Mouse (Mus musculus): ENCODE results near the gene Polq. TPM values are rescaled to one million over a fixed set of nuclear protein-coding genes. Genes with fewer than 3 reads are reported as not detected.

Polq gene
- polyA plus RNA-seq, 1 experiment from 2014 or later: 5.9 TPM

DNA sequence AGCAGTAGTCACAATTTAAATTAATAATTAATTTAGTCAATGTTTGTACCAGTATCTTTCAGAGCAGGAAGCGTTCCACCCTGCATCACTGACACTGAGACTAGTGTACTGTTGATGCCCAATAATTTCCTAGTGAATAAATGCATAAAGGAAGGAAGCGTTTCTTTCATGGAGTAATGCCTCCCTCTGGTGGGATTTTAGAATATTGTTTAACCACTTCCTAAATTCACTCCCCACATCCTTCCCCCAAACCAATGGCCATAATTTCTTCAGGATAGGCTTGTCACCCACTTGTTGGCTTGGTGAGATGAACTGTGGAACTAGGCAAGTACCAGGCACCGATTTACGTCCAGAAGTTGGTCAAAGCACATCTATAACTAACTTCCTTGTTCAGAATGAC lies 1.2 kb upstream of the Polq start:
- no peaks in the 10 kb centered on the region for H3K36me3 ChIP-seq
- no peak for ATAC-seq (ENCODE audit: insufficient number of reproducible peaks, low FRiP score, low TSS enrichment, low read depth)
- WGBS: 51% methylated on average over 4 of the region's 4 CpGs
- no peak overlapping the region for H3K4me2 ChIP-seq
- peaks cover 18% of the 10 kb centered on the region for H3K4me1 ChIP-seq
- no peak overlapping the region for H3K9ac ChIP-seq
- no peaks in the 10 kb centered on the region for H3K9me3 ChIP-seq
- H3K27ac ChIP-seq: no peak overlapping the region
- H3K27me3 ChIP-seq: no peaks in the 10 kb centered on the region
- no peak overlapping the region for H3K4me3 ChIP-seq

DNA sequence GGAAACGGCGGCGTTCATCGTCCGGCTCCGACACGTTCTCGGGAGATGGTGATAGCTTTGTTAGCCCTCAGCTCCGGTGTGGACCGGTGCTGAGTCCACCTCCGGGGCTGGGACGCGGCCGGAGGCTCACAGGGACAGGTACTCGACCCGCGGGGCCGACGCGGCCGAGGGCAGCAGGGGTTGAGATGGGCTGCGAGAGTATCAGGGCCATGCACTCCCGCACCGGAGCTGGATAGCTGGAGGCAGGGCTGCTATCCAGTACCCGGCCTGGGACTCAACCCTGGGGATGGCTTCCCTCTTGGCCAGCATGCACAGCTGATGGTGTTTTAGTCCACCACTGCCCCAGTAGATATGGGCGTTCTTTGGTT lies 320 bp downstream of the Polq start:
- Histone ChIP-seq H3K4me1 (peaks cover 18% of the 10 kb centered on the region), H3K36me3 (no peaks in the 10 kb centered on the region; the same call in 1 of the 2 replicates), H3K4me2 (peak overlapping the region; percentile 92), H3K9ac (peak overlapping the region; percentile 55), H3K27ac (no peak overlapping the region), H3K4me3 (peak overlapping the region; percentile 76), H3K27me3 (no peaks in the 10 kb centered on the region), H3K9me3 (no peaks in the 10 kb centered on the region)
- under 1% methylated on average over 26 of the region's 26 CpGs for WGBS
- peak; percentile 60 for ATAC-seq (ENCODE audit: insufficient number of reproducible peaks, low FRiP score, low TSS enrichment, low read depth)

DNA sequence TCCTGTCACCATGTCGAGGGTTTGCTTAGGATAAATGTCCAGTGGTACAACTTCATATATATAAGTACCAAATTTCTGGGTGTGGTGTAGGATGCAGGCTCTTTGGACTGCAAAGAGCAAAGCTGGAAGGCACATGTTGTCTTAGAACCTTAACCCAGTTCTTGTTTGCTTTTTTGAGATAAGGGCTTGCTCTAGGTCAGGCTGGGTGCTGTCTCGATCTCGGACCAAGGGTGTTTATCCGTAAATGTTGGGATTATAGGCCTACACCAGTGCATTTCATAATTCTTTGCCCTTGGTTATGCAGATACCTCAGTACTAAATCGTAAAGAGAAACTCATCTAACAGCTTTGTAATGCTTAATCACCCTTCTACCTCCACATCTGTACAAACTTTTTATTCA lies 750 bp downstream of the Polq start:
- peak overlapping the region; percentile 76 for H3K4me3 ChIP-seq
- no peaks in the 10 kb centered on the region for H3K27me3 ChIP-seq
- no peaks in the 10 kb centered on the region; the same call in 1 of the 2 replicates for H3K36me3 ChIP-seq
- H3K9me3 ChIP-seq: no peaks in the 10 kb centered on the region
- ATAC-seq (ENCODE audit: insufficient number of reproducible peaks, low FRiP score, low TSS enrichment, low read depth): no peak
- peak overlapping the region; percentile 92 for H3K4me2 ChIP-seq
- H3K4me1 ChIP-seq: peaks cover 18% of the 10 kb centered on the region
- 63% methylated on average over 5 of the region's 5 CpGs for WGBS
- H3K9ac ChIP-seq: peak overlapping the region; percentile 55; the same call in 1 of the 2 replicates
- no peak overlapping the region for H3K27ac ChIP-seq

DNA sequence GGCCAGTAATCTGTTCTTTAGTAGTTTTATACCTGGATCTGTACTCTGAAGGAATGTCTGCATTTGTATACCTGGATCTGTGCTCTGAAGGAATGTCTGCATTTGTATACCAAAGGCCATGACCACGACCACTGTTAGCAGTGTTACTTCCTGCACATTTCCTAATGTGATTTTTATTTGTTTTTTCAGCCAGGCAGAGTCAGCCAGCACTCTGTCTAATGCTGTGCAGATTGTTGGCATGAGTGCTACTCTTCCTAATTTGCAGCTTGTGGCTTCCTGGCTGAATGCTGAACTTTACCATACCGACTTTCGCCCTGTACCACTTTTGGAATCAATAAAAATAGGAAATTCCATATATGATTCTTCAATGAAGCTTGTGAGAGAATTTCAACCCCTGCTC lies 16.0 kb downstream of the Polq start:
- H3K27ac ChIP-seq: no peak overlapping the region
- H3K27me3 ChIP-seq: no peaks in the 10 kb centered on the region
- WGBS: 58% methylated on average over 3 of the region's 3 CpGs

DNA sequence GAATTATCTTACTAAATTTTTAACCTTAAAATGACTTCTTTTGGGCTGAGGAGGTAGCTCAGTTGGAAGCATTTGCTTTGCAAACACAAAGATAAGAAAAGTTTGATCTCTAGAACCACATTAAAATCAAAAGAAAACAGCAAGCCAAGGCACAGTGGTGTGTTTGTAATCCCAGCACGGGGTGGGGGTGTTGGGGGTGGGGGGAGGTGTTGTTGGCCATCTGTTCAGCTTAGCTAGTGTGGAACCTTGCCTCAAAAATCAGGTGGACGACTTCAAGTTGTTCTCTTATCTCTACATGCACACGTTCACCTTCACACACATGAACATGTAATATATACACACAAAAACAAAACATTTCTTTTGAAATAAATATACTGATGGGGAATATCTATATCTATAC lies 20.4 kb downstream of the Polq start:
- H3K27ac ChIP-seq: no peak overlapping the region
- no peaks in the 10 kb centered on the region for H3K9me3 ChIP-seq
- no peak for ATAC-seq (ENCODE audit: insufficient number of reproducible peaks, low FRiP score, low TSS enrichment, low read depth)
- H3K4me2 ChIP-seq: no peak overlapping the region
- no peak overlapping the region for H3K9ac ChIP-seq
- no peaks in the 10 kb centered on the region for H3K4me1 ChIP-seq
- no peak overlapping the region for H3K4me3 ChIP-seq
- H3K36me3 ChIP-seq: peaks cover 16% of the 10 kb centered on the region
- WGBS: 74% methylated on average over 3 of the region's 3 CpGs
- no peaks in the 10 kb centered on the region for H3K27me3 ChIP-seq

More for the DNA sequence above, 16.0 kb downstream of the Polq start:
- Histone ChIP-seq H3K9ac (no peak overlapping the region), H3K4me1 (no peaks in the 10 kb centered on the region), H3K9me3 (no peaks in the 10 kb centered on the region), H3K36me3 (peaks cover 3% of the 10 kb centered on the region; the same call in 1 of the 2 replicates), H3K4me3 (no peak overlapping the region), H3K4me2 (no peak overlapping the region)
- no peak for ATAC-seq (ENCODE audit: insufficient number of reproducible peaks, low FRiP score, low TSS enrichment, low read depth)

DNA sequence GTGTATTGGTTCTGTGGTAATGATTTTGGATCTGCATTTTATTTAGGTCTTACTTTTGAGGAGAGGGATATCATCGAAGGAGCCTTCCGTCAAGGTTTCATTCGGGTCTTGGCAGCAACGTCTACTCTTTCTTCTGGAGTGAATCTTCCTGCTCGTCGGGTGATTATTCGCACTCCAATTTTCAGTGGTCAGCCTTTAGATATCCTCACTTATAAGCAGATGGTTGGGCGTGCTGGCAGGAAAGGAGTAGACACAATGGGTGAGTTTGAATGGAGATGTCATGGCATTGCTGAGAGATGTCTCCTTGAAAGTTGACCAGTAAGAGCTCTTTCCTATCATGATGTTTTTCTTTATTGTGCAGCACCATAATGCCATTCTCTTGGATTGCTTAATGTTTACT lies 23.2 kb downstream of the Polq start:
- ATAC-seq (ENCODE audit: insufficient number of reproducible peaks, low FRiP score, low TSS enrichment, low read depth): no peak
- Histone ChIP-seq H3K4me2 (no peak overlapping the region), H3K4me1 (no peaks in the 10 kb centered on the region), H3K4me3 (no peak overlapping the region), H3K9ac (no peak overlapping the region), H3K27ac (no peak overlapping the region), H3K36me3 (peaks cover 13% of the 10 kb centered on the region), H3K9me3 (no peaks in the 10 kb centered on the region), H3K27me3 (no peaks in the 10 kb centered on the region)
- 94% methylated on average over 8 of the region's 8 CpGs for WGBS

DNA sequence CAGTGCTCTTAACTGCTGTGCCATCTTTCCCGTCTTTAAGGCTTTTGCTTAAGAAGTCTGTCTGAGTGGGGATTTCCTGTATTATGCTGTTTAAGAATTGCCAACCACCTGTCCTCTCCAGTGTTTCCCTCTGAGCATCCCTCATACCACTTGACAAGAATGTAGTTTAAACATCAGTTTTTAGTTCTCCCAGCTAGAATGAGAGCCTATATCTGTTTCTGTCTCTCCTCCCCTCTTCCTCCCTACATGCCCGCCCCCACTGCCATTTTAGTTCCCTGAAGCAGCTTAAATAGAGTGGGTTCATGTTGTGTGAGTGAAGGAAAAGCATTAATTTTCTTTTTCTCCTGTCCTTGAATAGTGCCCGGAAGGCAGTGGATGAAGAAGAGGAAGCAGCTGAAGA lies 48.0 kb downstream of the Polq start:
- Histone ChIP-seq H3K9ac (no peak overlapping the region), H3K27ac (no peak overlapping the region), H3K9me3 (no peaks in the 10 kb centered on the region), H3K36me3 (peaks cover 28% of the 10 kb centered on the region), H3K4me2 (no peak overlapping the region), H3K27me3 (no peaks in the 10 kb centered on the region), H3K4me1 (no peaks in the 10 kb centered on the region), H3K4me3 (no peak overlapping the region)
- 86% methylated on average over 3 of the region's 3 CpGs for WGBS
- ATAC-seq (ENCODE audit: insufficient number of reproducible peaks, low FRiP score, low TSS enrichment, low read depth): no peak

DNA sequence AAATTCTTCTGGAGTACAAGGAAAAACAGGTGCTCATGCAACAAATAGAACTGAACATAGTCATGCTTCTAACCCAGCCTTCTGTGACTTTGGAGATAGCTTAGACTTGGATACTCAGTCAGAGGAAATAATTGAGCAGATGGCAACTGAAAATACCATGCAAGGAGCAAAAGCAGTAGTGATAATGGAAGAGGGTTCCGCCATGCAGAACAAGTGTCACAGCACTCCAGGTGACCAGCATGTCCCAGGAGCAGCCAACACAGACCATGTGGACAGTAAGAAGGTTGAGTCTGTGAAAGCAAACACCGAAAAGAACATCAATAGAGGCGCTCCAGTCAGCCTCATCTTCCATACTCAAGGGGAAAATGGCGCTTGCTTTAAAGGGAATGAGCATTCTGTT lies 49.7 kb downstream of the Polq start:
- Histone ChIP-seq H3K36me3 (peaks cover 34% of the 10 kb centered on the region), H3K4me3 (no peak overlapping the region), H3K9ac (no peak overlapping the region), H3K4me2 (no peak overlapping the region), H3K4me1 (no peaks in the 10 kb centered on the region), H3K27ac (no peak overlapping the region), H3K27me3 (no peaks in the 10 kb centered on the region), H3K9me3 (no peaks in the 10 kb centered on the region)
- WGBS: 97% methylated on average over 4 of the region's 4 CpGs
- ATAC-seq (ENCODE audit: insufficient number of reproducible peaks, low FRiP score, low TSS enrichment, low read depth): no peak

DNA sequence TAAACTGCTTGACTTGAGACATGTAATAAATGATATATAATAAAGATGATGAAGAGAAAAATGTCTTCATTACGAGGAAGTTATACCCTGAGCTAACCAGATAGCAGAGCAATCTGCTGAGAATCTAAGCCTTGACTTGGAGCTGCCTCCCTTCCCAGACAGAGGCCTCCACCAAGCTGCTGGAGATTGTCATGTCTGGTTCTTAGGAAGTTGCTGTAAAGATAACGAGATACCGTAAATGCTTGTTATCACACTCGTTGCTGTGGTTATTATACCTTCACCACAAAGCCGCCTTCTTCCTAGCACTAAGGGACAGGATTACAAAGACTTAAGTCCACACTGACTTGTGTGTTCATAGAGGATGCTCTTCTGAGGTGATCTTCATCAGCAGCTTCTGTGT lies 60.8 kb downstream of the Polq start:
- no peak overlapping the region for H3K9ac ChIP-seq
- H3K27me3 ChIP-seq: no peaks in the 10 kb centered on the region
- 0 out of 2 replicates have a peak, but pooled peaks cover 3% of the 10 kb centered on the region for H3K36me3 ChIP-seq
- no peak overlapping the region for H3K27ac ChIP-seq
- no peaks in the 10 kb centered on the region for H3K4me1 ChIP-seq
- no peak for ATAC-seq (ENCODE audit: insufficient number of reproducible peaks, low FRiP score, low TSS enrichment, low read depth)
- H3K4me3 ChIP-seq: no peak overlapping the region
- 79% methylated on average over 5 of the region's 5 CpGs for WGBS
- no peak overlapping the region for H3K4me2 ChIP-seq
- H3K9me3 ChIP-seq: no peaks in the 10 kb centered on the region

DNA sequence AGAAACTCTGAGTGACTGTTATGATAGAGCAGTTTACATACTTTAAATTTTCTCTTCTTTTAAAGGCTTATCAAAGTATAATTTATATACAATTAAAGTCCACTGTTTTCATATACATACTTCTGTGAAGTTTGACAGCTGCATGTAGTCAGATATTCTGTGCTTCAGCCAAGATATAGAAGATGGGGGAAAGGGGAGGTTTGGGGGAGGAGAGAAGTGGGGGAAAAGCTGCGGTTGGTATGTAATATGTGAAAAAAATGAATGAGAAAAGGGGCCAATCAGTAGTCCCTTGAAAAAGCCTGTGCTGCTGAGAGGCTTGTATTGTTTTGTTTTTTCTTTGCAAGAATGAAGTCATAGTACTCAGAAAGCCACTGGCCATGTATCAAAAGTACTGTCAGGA lies 78.1 kb downstream of the Polq start:
- Histone ChIP-seq H3K9me3 (no peaks in the 10 kb centered on the region), H3K9ac (no peak overlapping the region), H3K4me2 (no peak overlapping the region), H3K27ac (no peak overlapping the region), H3K27me3 (no peaks in the 10 kb centered on the region), H3K4me1 (no peaks in the 10 kb centered on the region), H3K36me3 (peaks cover 5% of the 10 kb centered on the region), H3K4me3 (no peak overlapping the region)
- WGBS: 70% methylated on average over 1 of the region's 1 CpGs
- no peak for ATAC-seq (ENCODE audit: insufficient number of reproducible peaks, low FRiP score, low TSS enrichment, low read depth)

DNA sequence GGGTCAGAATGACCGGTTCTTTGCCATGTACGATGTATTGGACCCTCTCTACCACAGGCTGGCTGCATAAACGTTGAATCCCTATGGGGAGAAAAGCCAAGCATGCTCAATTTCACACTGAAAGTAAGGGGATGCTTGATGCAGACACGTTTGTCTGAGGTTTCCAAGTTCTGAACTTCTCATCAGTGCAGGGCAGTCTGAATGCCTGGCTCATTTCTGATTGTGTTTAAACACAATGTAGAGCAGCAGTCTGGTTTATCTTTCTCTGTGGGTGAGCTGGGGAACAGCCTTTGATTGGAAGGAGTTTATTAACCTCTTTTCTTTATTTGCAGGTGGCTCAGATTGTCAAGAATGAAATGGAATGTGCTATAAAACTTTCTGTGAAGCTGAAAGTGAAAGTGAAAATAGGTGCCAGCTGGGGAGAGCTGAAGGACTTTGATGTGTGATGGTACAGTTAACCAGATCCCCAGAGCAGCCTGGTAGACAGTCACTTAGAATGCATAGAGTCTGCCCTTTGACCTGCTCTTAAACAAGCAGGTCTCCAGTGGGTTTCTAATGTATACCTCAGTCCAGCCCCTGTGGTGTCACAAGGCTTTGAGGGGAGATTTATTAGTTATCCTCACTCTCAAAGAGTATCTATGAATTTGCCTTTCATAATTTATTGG lies 82.7 kb downstream of the Polq start:
- H3K4me2 ChIP-seq: no peak overlapping the region
- no peaks in the 10 kb centered on the region for H3K27me3 ChIP-seq
- 75% methylated on average over 4 of the region's 4 CpGs for WGBS
- no peaks in the 10 kb centered on the region; the same call in 1 of the 2 replicates for H3K36me3 ChIP-seq
- no peak overlapping the region for H3K4me3 ChIP-seq
- H3K4me1 ChIP-seq: no peaks in the 10 kb centered on the region
- no peak overlapping the region for H3K27ac ChIP-seq
- no peak for ATAC-seq (ENCODE audit: insufficient number of reproducible peaks, low FRiP score, low TSS enrichment, low read depth)
- no peak overlapping the region for H3K9ac ChIP-seq
- H3K9me3 ChIP-seq: no peaks in the 10 kb centered on the region

DNA sequence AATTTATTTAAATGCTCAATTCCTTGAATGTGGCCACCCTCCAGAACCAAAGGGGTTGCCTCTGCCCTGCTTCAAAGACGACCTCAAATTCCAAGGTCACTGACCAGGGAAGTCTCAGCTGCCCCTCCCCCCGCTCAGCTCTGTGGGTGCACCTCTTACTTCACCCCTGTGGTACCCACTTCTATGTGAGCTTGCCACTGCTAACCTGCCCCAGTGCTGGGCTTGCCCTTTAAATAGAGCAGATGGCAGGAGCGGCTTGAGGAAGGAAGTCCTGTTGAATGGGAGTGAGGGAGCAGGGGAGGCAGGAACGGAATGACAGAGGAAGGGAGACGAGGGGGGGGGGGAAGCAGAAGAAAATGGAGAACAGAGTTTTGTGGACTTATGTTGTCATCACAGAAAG lies 97.2 kb downstream of the Polq start:
- 22% methylated on average over 5 of the region's 5 CpGs for WGBS
- H3K4me3 ChIP-seq: no peak overlapping the region
- H3K4me1 ChIP-seq: no peaks in the 10 kb centered on the region
- H3K9me3 ChIP-seq: no peaks in the 10 kb centered on the region
- H3K4me2 ChIP-seq: no peak overlapping the region
- no peak overlapping the region for H3K9ac ChIP-seq
- no peaks in the 10 kb centered on the region for H3K27me3 ChIP-seq
- ATAC-seq (ENCODE audit: insufficient number of reproducible peaks, low FRiP score, low TSS enrichment, low read depth): no peak
- no peaks in the 10 kb centered on the region for H3K36me3 ChIP-seq
- H3K27ac ChIP-seq: no peak overlapping the region

DNA sequence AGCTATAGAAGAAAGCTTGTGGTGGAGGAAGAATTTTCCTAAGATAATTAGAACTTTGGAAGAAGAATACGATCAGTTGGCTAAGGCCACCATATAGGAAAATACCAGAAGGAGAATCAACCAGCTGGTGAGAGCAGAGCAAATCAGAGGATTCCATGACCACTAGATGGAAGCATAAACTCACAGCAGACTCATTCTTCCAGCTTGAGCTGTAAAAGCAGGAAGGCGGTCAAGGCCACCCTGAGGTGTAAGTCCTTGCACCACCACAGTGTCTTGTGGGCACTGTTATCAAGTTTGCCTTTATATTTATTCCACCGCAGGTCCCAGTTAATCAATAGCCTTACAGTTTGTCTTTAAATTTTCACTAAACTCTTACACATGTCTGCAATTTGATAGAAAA lies 97.7 kb downstream of the Polq start:
- H3K4me1 ChIP-seq: no peaks in the 10 kb centered on the region
- ATAC-seq (ENCODE audit: insufficient number of reproducible peaks, low FRiP score, low TSS enrichment, low read depth): no peak
- H3K4me3 ChIP-seq: no peak overlapping the region
- no peaks in the 10 kb centered on the region for H3K36me3 ChIP-seq
- WGBS: 20% methylated on average over 3 of the region's 3 CpGs
- no peaks in the 10 kb centered on the region for H3K9me3 ChIP-seq
- no peaks in the 10 kb centered on the region for H3K27me3 ChIP-seq
- H3K9ac ChIP-seq: no peak overlapping the region
- no peak overlapping the region for H3K4me2 ChIP-seq
- no peak overlapping the region for H3K27ac ChIP-seq
